Mouse (Mus musculus) limb, embryonic 14.5 days (tissue): ENCODE data around the gene Elfn1. TPM values are rescaled to one million over a fixed set of nuclear protein-coding genes. Genes with fewer than 3 reads are reported as not detected.

Experiments used
- ATAC-seq: fragments of 200-750 bp; cut with Nextera tagmentation; 2 replicates; pipeline ENCODE4 v1.8.0; 2017; ENCODE audit warnings: low read depth, moderate number of reproducible peaks, moderate TSS enrichment; ENCODE audit not compliant: low FRiP score
- DNase-seq: peaks from one replicate; pipeline ENCODE4 v3.0.0-alpha.2; 2015; ENCODE audit warnings: low spot score
- H3K27ac ChIP-seq: fragments of 300-500 bp; sonication (generic); replicated peaks from 2 replicates; pipeline ENCODE4 v1.5.1; 2014; ENCODE audit warnings: low read depth, mild to moderate bottlenecking, low read length, moderate library complexity, mixed read lengths
- H3K27me3 ChIP-seq: fragments of 300-500 bp; sonication (generic); 2 replicates; pipeline ENCODE4 v1.6.1; 2014; ENCODE audit warnings: low read length, mixed read lengths; ENCODE audit not compliant: control insufficient read depth, insufficient read depth
- H3K36me3 ChIP-seq: fragments of 300-500 bp; sonication (generic); 2 replicates; pipeline ENCODE4 v1.6.1; 2014; ENCODE audit warnings: mild to moderate bottlenecking, low read length, moderate library complexity, mixed read lengths; ENCODE audit not compliant: control insufficient read depth, insufficient read depth
- H3K4me1 ChIP-seq: fragments of 300-500 bp; sonication (generic); 2 replicates; pipeline ENCODE4 v1.6.1; 2014; ENCODE audit warnings: antibody characterized with exemption, low read length, mixed read lengths; ENCODE audit not compliant: control insufficient read depth, insufficient read depth
- H3K4me2 ChIP-seq: fragments of 300-500 bp; sonication (generic); replicated peaks from 2 replicates; pipeline ENCODE4 v1.6.1; 2014; ENCODE audit warnings: low read depth, mild to moderate bottlenecking, low read length, moderate library complexity; ENCODE audit not compliant: severe bottlenecking
- H3K4me3 ChIP-seq: fragments of 300-500 bp; sonication (generic); replicated peaks from 2 replicates; pipeline ENCODE4 v1.5.1; 2014; ENCODE audit warnings: low read length
- H3K9ac ChIP-seq: fragments of 300-500 bp; sonication (generic); 2 replicates; pipeline ENCODE4 v1.6.1; 2014; ENCODE audit warnings: mild to moderate bottlenecking, low read depth, low read length, moderate library complexity; ENCODE audit not compliant: severe bottlenecking
- H3K9me3 ChIP-seq: fragments of 300-500 bp; sonication (generic); 2 replicates; pipeline ENCODE4 v1.6.1; 2016; ENCODE audit warnings: low read length; ENCODE audit not compliant: control insufficient read depth
- POLR2A ChIP-seq: fragments of 200-500 bp; IDR thresholded peaks from 2 replicates; pipeline ENCODE4 v1.8.0; 2012; ENCODE audit warnings: inconsistent platforms, mild to moderate bottlenecking, moderate library complexity, borderline replicate concordance; ENCODE audit not compliant: insufficient read depth, insufficient read length; ENCODE audit errors: extremely low read depth
- WGBS: fragments of 180-500 bp; shearing (Covaris S2); extraction: QIAGEN DNeasy Blood & Tissue Kit; methylation state at CpG from one replicate; pipeline ENCODE4 v1.1.7; 2014; 5-methylcytosine and 5-hydroxymethylcytosine counted together
- polyA plus RNA-seq, 2 experiments: library from polyadenylated mRNA; depleted of rRNA in 1 of 2; stranded (reverse) in 1 of 2; unstranded in 1 of 2; fragments of >200 nt; fragmentation: Nextera tagmentation in 1 of 2; extraction: Ambion mirVana in 1 of 2; gene quantifications; 2 replicates each; pipeline versions ENCODE4 v1.2.1 to v1.2.3; 2012 to 2014

Gene Elfn1
- polyA plus RNA-seq, 2 experiments = 0.92 to 3.7 TPM

DNA sequence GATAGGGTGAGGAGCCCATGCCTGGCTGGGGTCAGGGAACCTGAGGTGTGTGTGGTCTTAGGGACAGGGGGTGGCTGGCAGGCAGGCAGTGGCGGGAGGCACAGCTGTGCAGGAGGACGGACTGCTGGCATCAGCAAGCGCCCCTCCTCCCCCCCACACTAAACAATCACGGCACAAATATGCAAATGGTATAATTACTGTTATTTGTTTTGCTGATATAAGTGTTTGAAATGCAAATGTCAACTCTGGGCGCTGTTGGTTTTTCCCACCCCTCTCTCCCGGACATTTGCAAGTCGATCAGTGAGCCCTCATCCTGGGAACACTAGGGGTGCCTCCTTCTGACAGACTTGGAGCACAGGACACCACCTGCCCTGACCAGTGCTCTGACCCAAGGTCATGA, 37.0 kb downstream of the Elfn1 start:
- Histone ChIP-seq H3K4me3 (no peak overlapping the region), H3K4me1 (peaks cover 4% of the 10 kb centered on the region; the same call in 1 of the 2 replicates), H3K27ac (no peak overlapping the region), H3K9ac (no peak overlapping the region), H3K36me3 (no peaks in the 10 kb centered on the region), H3K27me3 (no peaks in the 10 kb centered on the region), H3K9me3 (no peaks in the 10 kb centered on the region), H3K4me2 (no peak overlapping the region)
- 23% methylated on average over 7 of the region's 7 CpGs for WGBS
- no peak for TF ChIP-seq POLR2A
- DNase-seq (no peak), ATAC-seq (no peak)

DNA sequence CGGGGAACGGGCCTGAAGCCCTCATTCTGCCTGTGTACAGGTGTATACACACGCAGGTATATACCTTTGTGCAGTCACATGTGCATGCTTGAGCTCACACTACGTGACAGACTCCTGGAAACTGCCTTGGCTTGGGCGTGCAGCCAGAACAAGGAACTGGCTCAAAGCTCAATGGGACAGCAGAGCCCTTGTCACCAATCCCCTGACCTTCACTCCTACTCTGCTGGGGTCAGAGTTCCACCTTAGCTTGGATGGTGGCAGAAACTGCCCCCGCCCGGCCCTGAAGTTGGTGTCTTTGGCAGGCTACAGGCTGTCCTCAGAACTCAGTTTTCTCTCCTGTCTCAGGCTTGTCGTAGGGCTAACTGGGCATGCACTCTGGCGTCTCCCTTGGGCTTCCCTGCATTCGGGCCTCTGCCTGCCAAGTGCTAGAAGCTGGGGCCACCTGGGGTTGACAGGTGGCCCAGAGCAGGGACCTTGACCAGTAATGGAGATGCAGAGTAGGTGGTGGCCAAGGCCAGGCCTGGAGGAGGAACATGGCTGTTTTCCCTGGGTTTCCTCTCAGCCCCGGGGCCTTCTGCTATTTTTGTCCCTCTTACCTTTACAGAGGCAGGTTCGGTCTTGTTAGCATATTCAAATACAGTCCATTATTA, 38.1 kb downstream of the Elfn1 start:
- Histone ChIP-seq H3K4me1 (peaks cover 6% of the 10 kb centered on the region; the same call in 1 of the 2 replicates), H3K4me3 (no peak overlapping the region), H3K9ac (no peak overlapping the region), H3K36me3 (no peaks in the 10 kb centered on the region), H3K27ac (no peak overlapping the region), H3K9me3 (no peaks in the 10 kb centered on the region), H3K27me3 (no peaks in the 10 kb centered on the region), H3K4me2 (no peak overlapping the region)
- no peak for ATAC-seq
- no peak for DNase-seq
- TF ChIP-seq POLR2A = no peak
- WGBS = 58% methylated on average over 12 of the region's 12 CpGs

DNA sequence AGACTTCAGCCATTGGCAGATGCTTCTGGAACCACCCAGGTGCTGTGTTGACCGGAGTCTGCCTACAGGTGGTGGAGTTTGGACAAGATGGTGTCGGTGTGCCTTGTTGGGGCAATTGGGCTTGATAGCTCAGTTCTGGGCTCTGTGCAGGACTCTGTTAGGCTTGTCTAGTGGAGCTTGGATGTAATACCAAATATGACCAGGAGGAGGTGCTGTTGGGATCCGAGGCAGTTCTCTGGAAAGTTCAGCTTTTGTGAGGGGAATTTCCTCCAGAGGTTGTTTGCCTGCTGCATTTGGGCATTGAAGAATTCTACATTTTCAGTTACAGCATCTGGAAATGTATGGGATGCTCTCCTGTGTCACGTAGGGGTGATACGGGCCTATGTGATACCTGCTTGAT, 39.7 kb downstream of the Elfn1 start:
- DNase-seq (no peak), ATAC-seq (no peak)
- Histone ChIP-seq H3K9ac (no peak overlapping the region), H3K27ac (no peak overlapping the region), H3K4me2 (no peak overlapping the region), H3K4me1 (peaks cover 6% of the 10 kb centered on the region; the same call in 1 of the 2 replicates), H3K27me3 (no peaks in the 10 kb centered on the region), H3K36me3 (no peaks in the 10 kb centered on the region), H3K4me3 (no peak overlapping the region), H3K9me3 (no peaks in the 10 kb centered on the region)
- 95% methylated on average over 5 of the region's 5 CpGs for WGBS
- no peak for TF ChIP-seq POLR2A

DNA sequence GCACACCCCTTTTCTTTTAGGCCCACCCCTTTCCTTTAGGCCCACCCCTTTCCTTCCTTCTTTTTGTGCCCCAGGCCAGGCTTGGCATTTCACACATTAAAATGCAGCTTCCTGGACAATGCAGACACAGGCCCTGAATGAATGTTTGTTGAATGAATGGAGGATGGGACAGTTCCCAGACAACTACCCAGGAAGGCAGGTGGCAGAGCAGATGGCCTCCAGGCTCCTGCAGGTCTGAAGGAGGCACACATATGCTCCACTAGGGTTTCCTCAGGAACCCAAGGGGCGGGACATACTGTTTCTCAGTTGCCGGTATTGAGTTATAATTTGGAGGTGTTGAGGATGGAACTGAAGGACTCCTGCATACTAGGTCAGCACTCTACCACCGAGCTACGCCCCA, 40.8 kb downstream of the Elfn1 start:
- H3K4me2 ChIP-seq = no peak overlapping the region
- no peak for TF ChIP-seq POLR2A
- H3K4me3 ChIP-seq = no peak overlapping the region
- DNase-seq (no peak), ATAC-seq (no peak)
- no peak overlapping the region for H3K9ac ChIP-seq
- no peaks in the 10 kb centered on the region for H3K9me3 ChIP-seq
- no peak overlapping the region for H3K27ac ChIP-seq
- H3K4me1 ChIP-seq = peaks cover 10% of the 10 kb centered on the region; the same call in 1 of the 2 replicates
- no peaks in the 10 kb centered on the region for H3K27me3 ChIP-seq
- WGBS = 82% methylated on average over 4 of the region's 4 CpGs
- H3K36me3 ChIP-seq = no peaks in the 10 kb centered on the region

DNA sequence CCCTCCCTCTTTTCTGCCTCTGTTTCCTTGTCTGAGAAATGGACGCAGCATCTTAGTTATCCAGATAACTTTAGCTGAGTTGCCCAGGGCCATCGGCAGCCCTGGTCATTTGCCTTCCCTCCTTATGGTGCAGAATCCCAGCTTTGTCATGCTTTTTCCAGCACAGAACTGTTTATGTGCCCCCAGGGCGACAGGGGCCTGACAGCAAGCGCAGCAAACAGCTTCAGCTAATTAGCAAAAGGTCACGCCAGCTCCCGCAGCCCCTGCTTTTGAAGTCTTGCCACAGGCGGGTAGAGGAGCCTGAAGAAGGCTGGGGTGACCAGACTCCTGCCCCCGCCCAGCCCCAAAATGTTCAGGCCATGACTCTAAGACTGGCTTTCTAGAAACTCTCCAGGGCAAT, 41.6 kb downstream of the Elfn1 start:
- Histone ChIP-seq H3K27me3 (no peaks in the 10 kb centered on the region), H3K9me3 (no peaks in the 10 kb centered on the region), H3K36me3 (no peaks in the 10 kb centered on the region), H3K4me2 (no peak overlapping the region), H3K4me1 (peaks cover 10% of the 10 kb centered on the region; the same call in 1 of the 2 replicates), H3K27ac (no peak overlapping the region; the same call in 1 of the 2 replicates), H3K4me3 (no peak overlapping the region), H3K9ac (no peak overlapping the region)
- TF ChIP-seq POLR2A = no peak
- DNase-seq (no peak), ATAC-seq (no peak)
- WGBS = 22% methylated on average over 8 of the region's 8 CpGs

DNA sequence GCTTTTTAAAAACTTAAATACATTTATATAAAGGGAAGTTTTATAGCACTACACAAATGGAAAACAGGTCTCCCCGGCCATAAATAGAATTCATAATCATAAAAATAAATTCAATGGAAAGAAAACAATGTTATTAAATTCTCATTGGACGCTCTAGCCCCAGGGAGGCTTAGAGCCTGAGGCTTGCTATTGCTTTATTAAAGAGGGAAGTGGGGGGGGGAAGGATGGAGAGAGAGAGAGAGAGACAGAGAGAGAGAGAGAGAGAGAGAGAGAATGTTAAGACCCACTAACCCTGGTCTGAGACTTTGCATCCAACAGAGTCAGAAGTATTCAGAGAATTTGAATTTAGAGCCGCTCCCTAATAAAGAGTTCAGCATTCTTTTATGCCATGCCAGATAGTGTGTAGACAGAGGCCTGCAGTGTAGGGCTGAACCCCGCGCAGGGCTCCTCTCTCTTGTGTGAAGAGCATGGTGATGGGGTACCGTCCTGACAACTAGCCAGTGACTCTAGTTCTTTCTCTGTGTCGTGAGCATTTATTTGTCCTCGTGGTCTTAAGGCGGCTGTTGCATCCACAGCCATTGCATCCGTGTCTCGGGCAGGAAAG, 42.3 kb downstream of the Elfn1 start:
- peak; percentile 62 for ATAC-seq

More for the DNA sequence above, 42.3 kb downstream of the Elfn1 start:
- peaks cover 14% of the 10 kb centered on the region; the same call in 1 of the 2 replicates for H3K4me1 ChIP-seq
- no peak for TF ChIP-seq POLR2A
- DNase-seq = peak; percentile 66
- no peak overlapping the region for H3K4me3 ChIP-seq
- H3K4me2 ChIP-seq = no peak overlapping the region
- H3K27me3 ChIP-seq = no peaks in the 10 kb centered on the region
- H3K27ac ChIP-seq = peak overlapping the region; percentile 39; the same call in 1 of the 2 replicates
- 42% methylated on average over 11 of the region's 11 CpGs for WGBS
- no peaks in the 10 kb centered on the region for H3K9me3 ChIP-seq
- H3K36me3 ChIP-seq = no peaks in the 10 kb centered on the region
- no peak overlapping the region for H3K9ac ChIP-seq
